9 mouse cellular contexts compared by ENCODE assay signal in genomic region chr4:98789861-98790311, GRCm38 (mm10). TPM values are rescaled to one million over a fixed set of nuclear protein-coding genes. Genes with fewer than 3 reads are reported as not detected.
DNase-seq lines count a peak whose midpoint lies in the region; ATAC-seq and TF ChIP-seq lines count a peak whose summit lies in the region.
"Had no signal": no experiment of that assay in that cellular context is flagged by ENCODE, and none has a peak within 500 bp of the region (broad histone marks: within the 10 kb centered on the region; RNA-seq: fewer than 3 reads in every experiment).

No protein-coding gene starts in this region.

- no peak; the same call in 1 of the 2 replicates for ATAC-seq in limb, embryonic 14.5 days (ENCODE audit: low FRiP score, low read depth)
- ATAC-seq in neural tube, embryonic 11.5 days (ENCODE audit: insufficient read depth, low FRiP score, low TSS enrichment): 0 out of 2 replicates have a peak, but pooled peaks have one; percentile 48
- ATAC-seq in erythroid progenitor cell, adult 5-6 weeks (replicated peaks; ENCODE audit: low FRiP score, poor library complexity, severe bottlenecking): no peak

- no peak for TF ChIP-seq POLR2A in brain, embryonic 14.5 days (IDR thresholded peaks at IDR 0.05; ENCODE audit: borderline replicate concordance, extremely low read depth, insufficient read depth, insufficient read length, poor library complexity, severe bottlenecking)
- TF ChIP-seq POLR2A in limb, embryonic 14.5 days (IDR thresholded peaks at IDR 0.05; ENCODE audit: borderline replicate concordance, extremely low read depth, insufficient read depth, insufficient read length): no peak

- H3K4me2 ChIP-seq in limb, embryonic 14.5 days (replicated peaks; ENCODE audit: low read depth, low read length, severe bottlenecking): peak overlapping the region; percentile 45
- H3K4me2 ChIP-seq in neural tube, embryonic 11.5 days (ENCODE audit: low read depth): peak overlapping the region; percentile 25

- H3K9me3 ChIP-seq in limb, embryonic 14.5 days (ENCODE audit: control insufficient read depth, low read length): no peaks in the 10 kb centered on the region
- no peaks in the 10 kb centered on the region for H3K9me3 ChIP-seq in neural tube, embryonic 11.5 days (ENCODE audit: control insufficient read depth, low read length)

- H3K27me3 ChIP-seq in limb, embryonic 14.5 days (ENCODE audit: control insufficient read depth, insufficient read depth, low read length): no peaks in the 10 kb centered on the region
- no peaks in the 10 kb centered on the region for H3K27me3 ChIP-seq in neural tube, embryonic 11.5 days (ENCODE audit: control insufficient read depth, insufficient read depth, low read length)

- H3K4me3 ChIP-seq in limb, embryonic 14.5 days (replicated peaks; ENCODE audit: low read length): peak overlapping the region; percentile 8; the same call in 1 of the 2 replicates
- peak overlapping the region; percentile 4; the same call in 1 of the 2 replicates for H3K4me3 ChIP-seq in neural tube, embryonic 11.5 days (ENCODE audit: low read depth, low read length)

- TF ChIP-seq CTCF in brain, embryonic 14.5 days (IDR thresholded peaks at IDR 0.05; ENCODE audit: borderline replicate concordance, extremely low read depth, insufficient read depth, insufficient read length): no peak

- H3K36me3 ChIP-seq in limb, embryonic 14.5 days (ENCODE audit: control insufficient read depth, insufficient read depth, low read length): no peaks in the 10 kb centered on the region
- H3K36me3 ChIP-seq in neural tube, embryonic 11.5 days (ENCODE audit: control insufficient read depth, insufficient read depth, low read length): no peaks in the 10 kb centered on the region

- 7% methylated on average over 10 of the region's 10 CpGs for WGBS in limb, embryonic 14.5 days
- WGBS in neural tube, embryonic 11.5 days: 8% methylated on average over 10 of the region's 10 CpGs

- H3K27ac ChIP-seq in limb, embryonic 14.5 days (replicated peaks; ENCODE audit: low read depth, low read length): peak overlapping the region; percentile 68
- no peak overlapping the region for H3K27ac ChIP-seq in neural tube, embryonic 11.5 days (ENCODE audit: low read depth, low read length)

- H3K9ac ChIP-seq in limb, embryonic 14.5 days (ENCODE audit: low read depth, low read length, severe bottlenecking): no peak overlapping the region
- H3K9ac ChIP-seq in neural tube, embryonic 11.5 days (ENCODE audit: low read length): peak overlapping the region; percentile 27; the same call in 1 of the 2 replicates

- H3K4me1 ChIP-seq in limb, embryonic 14.5 days (ENCODE audit: control insufficient read depth, insufficient read depth, low read length): peaks cover 42% of the 10 kb centered on the region
- peaks cover 4% of the 10 kb centered on the region; the same call in 1 of the 2 replicates for H3K4me1 ChIP-seq in neural tube, embryonic 11.5 days (ENCODE audit: control insufficient read depth, insufficient read depth, low read length)

- DNase-seq in A20 (ENCODE audit: low read depth, low spot score) (peak; percentile 34), adipocyte (ENCODE audit: low spot score) (no peak)
- DNase-seq in brain, embryonic 14.5 days (ENCODE audit: low read depth): peak; percentile 80
- peak; percentile 28 for DNase-seq in heart, postnatal 4 days
- DNase-seq in limb, embryonic 14.5 days (ENCODE audit: low spot score): peak; percentile 34
- DNase-seq in neural tube, embryonic 11.5 days (ENCODE audit: low spot score): peak; percentile 47
- DNase-seq in ovary, postnatal 14 days (ENCODE audit: low spot score): no peak

RNA-seq across cellular contexts. Expression of gene Kank4, which starts 27.5 kb away (rescaled TPM):
- polyA plus RNA-seq in brain, embryonic 14.5 days (2012; rRNA removed): 1.8 and 3.2 TPM in 2 replicates
- 1 to 10 TPM; 2.4 to 3.3 TPM for total RNA-seq in heart, postnatal 4 days (2021)
- polyA plus RNA-seq in limb, embryonic 14.5 days (2012; rRNA removed): 11.6 and 12.5 TPM in 2 replicates
- polyA plus RNA-seq in limb, embryonic 14.5 days (2014; fragmentation: Nextera tagmentation; extraction: Ambion mirVana): 3.7 and 4.0 TPM in 2 replicates
- polyA plus RNA-seq in neural tube, embryonic 11.5 days (2014; fragmentation: Nextera tagmentation; extraction: Ambion mirVana): 0.98 and 0.99 TPM in 2 replicates
- total RNA-seq in erythroid progenitor cell, adult 5-6 weeks (2015; ENCODE audit: low replicate concordance): not detected in 2 replicates
- total RNA-seq in erythroid progenitor cell, adult 5-6 weeks (2017; ENCODE audit: low replicate concordance): not detected in 2 replicates

RNA-seq across cellular contexts. Expression of gene I0C0044D17Rik, which starts 33.8 kb away (rescaled TPM):
- polyA plus RNA-seq in brain, embryonic 14.5 days (2012; rRNA removed): not detected in 2 replicates
- not detected for total RNA-seq in heart, postnatal 4 days (2021)
- not detected in 2 replicates for polyA plus RNA-seq in limb, embryonic 14.5 days (2012; rRNA removed)
- polyA plus RNA-seq in limb, embryonic 14.5 days (2014; fragmentation: Nextera tagmentation; extraction: Ambion mirVana): not detected in 2 replicates
- not detected in 2 replicates for polyA plus RNA-seq in neural tube, embryonic 11.5 days (2014; fragmentation: Nextera tagmentation; extraction: Ambion mirVana)
- total RNA-seq in erythroid progenitor cell, adult 5-6 weeks (2015; ENCODE audit: low replicate concordance): not detected in 2 replicates
- total RNA-seq in erythroid progenitor cell, adult 5-6 weeks (2017; ENCODE audit: low replicate concordance): not detected in 2 replicates
- total RNA-seq: left cerebral cortex, postnatal 10 days had no signal

Comparison
In these comparisons a context has a peak if more than half of its experiments do, and no peak if none do; other contexts are left out.
1. DNase-seq: peak in A20 (single experiment), brain, embryonic 14.5 days (single experiment), heart, postnatal 4 days (single experiment), limb, embryonic 14.5 days (single experiment) and neural tube, embryonic 11.5 days (single experiment); none in adipocyte (single experiment) and ovary, postnatal 14 days (single experiment).